Mouse (Mus musculus): ENCODE data around the gene Spint4.
"Not testable (repeated sequence)": the region's sequence is repeated elsewhere in the genome, so short reads cannot be mapped to it uniquely, and the experiment has no call there.

Gene Spint4

GRCm38 (mm10) chr2:164698201-164698600 is at the start of gene Spint4:
Gene Spint4, plus strand, starts transcription at chr2:164698501.
- DNase-seq: no peak

GRCm38 (mm10) chr2:164655858-164656257 is 42.4 kb upstream of the Spint4 start, which contains the start of gene Wfdc10:
Gene Wfdc10, plus strand, starts transcription at chr2:164656046.
- peak; percentile 22 to 74 for DNase-seq

- no peak for DNase-seq
Measured at GRCm38 (mm10) chr2:164656483-164656882, 41.8 kb upstream of the Spint4 start, which contains the start of gene Wfdc9. Gene Wfdc9, minus strand, starts transcription at chr2:164656583.

DNA sequence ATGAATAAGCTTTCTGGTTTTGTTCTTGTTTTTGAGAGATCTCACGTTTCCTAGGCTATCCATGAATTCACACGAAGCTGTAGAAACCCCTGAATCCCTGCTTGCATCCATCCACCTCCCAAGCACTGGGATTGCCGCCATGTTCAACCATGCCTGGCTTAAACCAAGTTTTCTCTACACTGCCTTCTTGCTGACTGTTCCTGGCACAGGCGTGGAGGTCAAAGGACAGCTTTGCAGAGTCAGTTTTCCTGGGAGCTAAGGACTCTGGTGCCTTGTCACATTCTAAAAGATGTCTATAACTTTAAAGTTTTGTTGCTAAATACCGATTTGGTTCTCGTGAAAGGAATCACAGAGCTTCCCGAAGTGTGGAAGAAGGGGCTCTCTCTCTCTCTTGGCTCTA is 33.5 kb upstream of the Spint4 start:
- DNase-seq: peak; percentile 20 to 77

- DNase-seq: no peak
Measured at GRCm38 (mm10) chr2:164670261-164670660, 28.0 kb upstream of the Spint4 start.

GRCm38 (mm10) chr2:164670938-164671337 is 27.4 kb upstream of the Spint4 start:
- DNase-seq: no peak

DNA sequence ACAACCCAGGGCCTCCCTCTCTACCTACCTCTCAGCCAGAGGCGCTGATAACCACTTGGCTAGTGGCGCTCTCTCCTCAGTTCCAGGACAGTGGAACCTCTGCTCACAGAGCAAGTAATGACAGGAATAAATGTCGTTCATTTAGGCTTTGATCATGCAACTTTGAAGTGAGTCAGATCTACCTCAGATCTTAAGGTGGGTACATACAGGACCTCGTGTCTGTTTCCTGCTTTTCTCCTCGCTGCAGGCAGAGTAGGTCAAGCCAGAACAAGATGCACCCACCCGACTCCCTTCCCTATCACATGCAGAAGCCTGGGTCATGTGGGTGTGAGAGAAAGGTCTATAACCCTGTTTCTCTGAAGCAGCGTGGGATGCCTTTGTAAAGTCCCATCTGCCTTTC is 24.3 kb upstream of the Spint4 start, which contains the start of gene Wfdc11:
Gene Wfdc11, minus strand, starts transcription at position 101 of the 400 bp plus-strand sequence.
- DNase-seq: no peak

GRCm38 (mm10) chr2:164676103-164676502 is 22.2 kb upstream of the Spint4 start:
- DNase-seq: no peak

GRCm38 (mm10) chr2:164676916-164677685 is 21.2 kb upstream of the Spint4 start:
- DNase-seq: no peak

GRCm38 (mm10) chr2:164678848-164679625 is 19.3 kb upstream of the Spint4 start:
- peak; percentile 81 to 91 for DNase-seq

DNA sequence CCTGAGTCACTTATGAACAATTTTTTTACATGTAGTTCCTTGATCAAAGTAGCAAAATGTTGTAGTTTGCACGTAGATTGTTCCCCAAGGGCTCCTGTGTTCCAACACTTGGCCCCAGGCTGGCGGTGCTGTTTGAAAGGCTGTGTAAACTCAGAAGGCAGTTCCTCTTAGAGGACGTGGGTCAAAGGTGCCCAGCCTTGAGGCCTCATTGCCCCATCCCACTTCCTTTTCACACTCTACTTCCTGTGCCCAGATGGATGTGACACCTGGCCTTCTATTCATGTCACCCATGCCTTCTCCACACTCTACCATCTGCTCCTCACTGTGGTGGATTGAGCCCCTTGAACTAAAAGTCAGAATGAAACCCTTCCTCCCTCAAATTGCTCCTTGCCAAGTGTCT is 18.4 kb upstream of the Spint4 start:
- no peak for DNase-seq

- DNase-seq: no peak
Measured at GRCm38 (mm10) chr2:164684807-164685206, 13.5 kb upstream of the Spint4 start, which contains the start of gene Wfdc13. Gene Wfdc13, plus strand, starts transcription at chr2:164685107.

- DNase-seq: no peak
Measured at GRCm38 (mm10) chr2:164700959-164701358, 2.7 kb downstream of the Spint4 start.

GRCm38 (mm10) chr2:164701761-164702160 is 3.5 kb downstream of the Spint4 start:
- DNase-seq: no peak

DNA sequence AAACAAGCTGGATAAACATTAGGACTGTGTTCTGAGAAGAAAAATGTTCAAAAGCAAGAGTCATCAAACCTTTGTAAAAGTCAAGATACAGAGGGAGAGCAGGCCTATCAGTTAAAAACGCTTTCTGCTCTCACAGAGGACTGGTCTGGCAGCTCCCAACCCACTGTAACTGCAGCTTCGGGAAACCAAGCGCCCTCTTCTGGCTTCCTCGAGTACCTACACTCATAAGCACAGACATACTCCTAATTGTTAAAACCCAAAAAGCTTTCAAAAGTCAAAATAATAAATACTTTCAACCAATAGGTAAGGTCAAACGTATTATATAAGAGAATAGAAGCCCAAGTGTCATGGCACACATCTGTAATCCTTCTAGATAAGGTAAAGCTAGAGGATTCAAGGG is 5.9 kb downstream of the Spint4 start:
- DNase-seq: no peak

- no peak for DNase-seq
Measured at GRCm38 (mm10) chr2:164705328-164705727, 7.0 kb downstream of the Spint4 start.

DNA sequence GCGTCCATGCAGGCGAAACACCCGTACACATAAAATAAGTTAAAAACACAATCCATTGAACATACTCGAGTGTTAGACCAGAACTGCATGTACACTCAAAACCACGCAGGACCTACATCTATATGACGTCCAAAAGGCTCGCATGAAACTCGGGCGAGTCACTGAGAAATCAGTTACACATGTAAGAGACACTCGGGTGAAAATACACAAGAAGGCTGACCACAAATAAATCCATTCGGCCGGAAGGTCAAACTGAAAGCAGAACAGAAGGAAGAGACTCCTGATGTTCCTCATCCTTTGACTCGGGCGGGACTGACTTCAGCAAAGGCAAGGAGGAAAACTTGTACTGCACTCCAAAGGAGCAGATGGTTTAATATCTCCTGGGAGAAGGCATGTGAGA is 7.7 kb downstream of the Spint4 start:
- DNase-seq: no peak

DNA sequence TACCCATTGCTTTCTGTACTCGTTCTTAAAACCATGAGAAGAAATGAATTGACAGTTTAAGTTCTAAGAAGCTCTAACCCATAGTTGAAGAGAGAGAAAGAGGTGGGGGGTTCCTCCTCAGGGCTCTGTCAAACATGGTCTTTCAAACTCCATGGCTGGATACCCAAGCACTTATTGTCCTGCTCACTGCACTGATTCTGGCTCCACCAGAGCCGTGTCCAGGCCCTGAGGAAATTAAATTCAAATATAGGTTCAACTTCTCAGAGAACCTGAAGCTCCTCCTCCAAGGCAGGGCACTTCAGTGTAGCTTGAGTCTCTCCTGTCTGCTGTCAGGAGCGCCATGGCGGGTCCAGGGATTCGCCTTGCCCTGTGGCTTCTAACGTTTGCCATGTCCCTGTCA is 16.7 kb downstream of the Spint4 start, which contains the start of gene Spint5:
Gene Spint5, plus strand, starts transcription at position 301 of the 400 bp plus-strand sequence.
- no peak for DNase-seq

- not testable (repeated sequence) for DNase-seq
Measured at GRCm38 (mm10) chr2:164716194-164716786, 18.0 kb downstream of the Spint4 start.

- DNase-seq: no peak
Measured at GRCm38 (mm10) chr2:164723276-164723675, 25.0 kb downstream of the Spint4 start.

DNA sequence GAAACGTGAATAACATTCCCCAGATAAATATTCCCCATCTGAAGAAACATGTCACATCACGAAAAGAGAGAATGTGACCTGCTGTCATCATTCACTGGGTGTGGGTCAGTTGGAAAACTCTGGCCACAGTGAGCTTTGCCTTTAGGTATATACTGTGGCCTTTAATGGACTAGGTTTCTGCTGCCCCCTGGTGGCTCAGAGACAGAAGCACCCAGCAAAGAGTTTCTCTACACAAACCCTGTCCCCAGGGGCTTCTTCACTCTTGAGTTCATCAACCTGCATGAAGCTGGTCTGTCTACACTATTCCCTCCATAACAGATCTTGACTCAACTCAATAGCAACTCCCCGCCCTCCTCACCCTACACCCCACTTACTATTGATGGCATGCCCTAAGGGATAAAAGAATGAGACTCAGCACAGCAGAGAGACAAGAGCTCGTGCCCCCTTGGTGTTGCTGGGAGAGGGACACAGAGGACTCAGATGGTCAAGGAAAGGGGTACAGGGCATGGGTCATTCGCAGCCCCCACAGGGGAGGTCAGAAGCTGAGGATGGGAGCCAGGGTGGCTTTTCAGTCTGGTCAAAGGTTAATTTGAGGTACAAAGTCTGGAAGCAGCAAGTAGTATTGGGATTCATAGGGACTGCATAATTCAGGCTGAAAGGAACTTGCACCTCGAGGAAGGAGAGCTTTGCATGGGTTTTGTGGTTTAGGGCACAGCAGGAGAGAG is 27.8 kb downstream of the Spint4 start:
- peak; percentile 72 to 89 for DNase-seq

DNA sequence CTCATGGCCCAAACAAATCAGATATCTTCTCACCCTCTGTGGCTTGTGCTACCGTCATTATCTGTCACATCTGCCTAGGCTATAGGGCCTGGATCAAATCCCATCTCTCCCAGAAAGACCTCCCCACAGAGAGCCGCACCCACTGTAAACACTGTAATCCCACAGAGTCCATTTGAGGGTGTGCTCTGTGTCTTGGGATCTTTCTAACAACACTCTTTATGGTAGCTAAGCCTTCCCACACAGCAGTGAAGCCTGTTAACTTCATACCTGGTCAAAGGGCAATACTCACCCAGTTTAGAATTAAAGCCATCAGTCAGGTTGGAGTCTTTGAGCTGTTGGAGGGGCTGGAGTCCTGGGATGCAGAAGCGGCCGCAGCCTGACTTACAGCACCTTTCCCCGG is 33.4 kb downstream of the Spint4 start:
- no peak for DNase-seq

Measured in kidney, postnatal 36 days (tissue).